Mouse (Mus musculus) myocyte (in vitro differentiated cells): ENCODE results near the gene Ldhal6b. TPM values are rescaled to one million over a fixed set of nuclear protein-coding genes. Genes with fewer than 3 reads are reported as not detected.

Source experiments
- H3K27me3 ChIP-seq: one replicate; pipeline ENCODE4 v1.6.1; 2011; ENCODE audit not compliant: control insufficient read depth, insufficient read depth, insufficient read length
- H3K36me3 ChIP-seq: one replicate; pipeline ENCODE4 v1.6.1; 2011; ENCODE audit not compliant: control insufficient read depth, insufficient read depth
- H3K4me2 ChIP-seq: one replicate; pipeline ENCODE4 v1.6.1; 2011; ENCODE audit warnings: low read depth, control low read depth
- H3K4me3 ChIP-seq: one replicate; pipeline ENCODE4 v1.5.1; 2011; ENCODE audit warnings: mild to moderate bottlenecking, control low read depth, moderate library complexity
- H3K79me2 ChIP-seq: one replicate; pipeline ENCODE4 v1.6.1; 2011; ENCODE audit not compliant: control insufficient read depth, insufficient read depth
- H3ac ChIP-seq: one replicate; pipeline ENCODE4 v1.6.1; 2011; ENCODE audit not compliant: control insufficient read depth, insufficient read length
- CEBPB ChIP-seq: IDR thresholded peaks from 2 replicates; pipeline ENCODE4 v1.6.1; 2011; ENCODE audit warnings: mild to moderate bottlenecking, moderate library complexity; ENCODE audit not compliant: poor library complexity, insufficient read depth, severe bottlenecking
- E2F4 ChIP-seq: IDR thresholded peaks from one replicate; pipeline ENCODE4 v1.6.1; 2011; ENCODE audit warnings: mild to moderate bottlenecking, control low read depth, moderate library complexity; ENCODE audit not compliant: insufficient read depth
- MAX ChIP-seq: IDR thresholded peaks from one replicate; pipeline ENCODE4 v1.6.1; 2011; ENCODE audit warnings: low read depth, mild to moderate bottlenecking, control low read depth
- MYOD1 ChIP-seq, 3 experiments: IDR thresholded peaks; one replicate each; pipeline ENCODE4 v1.6.1; 2011; ENCODE audit warnings: control low read depth in 2 of 3, low read depth in 2 of 3, mild to moderate bottlenecking in 2 of 3, moderate library complexity in 1 of 3; ENCODE audit not compliant: insufficient read length in 2 of 3, control insufficient read depth in 1 of 3
- MYOG ChIP-seq, 3 experiments: IDR thresholded peaks; one replicate each; pipeline ENCODE4 v1.6.1; 2011; ENCODE audit warnings: control low read depth in 2 of 3, low read depth in 2 of 3, mild to moderate bottlenecking in 2 of 3; ENCODE audit not compliant: insufficient read length in 2 of 3, control insufficient read depth in 1 of 3, insufficient read depth in 1 of 3
- POLR2A ChIP-seq: IDR thresholded peaks from one replicate; pipeline ENCODE4 v1.6.1; 2011; ENCODE audit warnings: low read depth, mild to moderate bottlenecking, control low read depth, moderate library complexity; ENCODE audit not compliant: insufficient read length
- POLR2AphosphoS2 ChIP-seq: IDR thresholded peaks from one replicate; pipeline ENCODE4 v1.6.1; 2011; ENCODE audit warnings: low read depth, control low read depth; ENCODE audit not compliant: insufficient read length
- REST ChIP-seq: IDR thresholded peaks from one replicate; pipeline ENCODE4 v1.6.1; 2011; ENCODE audit warnings: mild to moderate bottlenecking, control low read depth, moderate library complexity; ENCODE audit not compliant: insufficient read depth, insufficient read length
- SRF ChIP-seq: IDR thresholded peaks from one replicate; pipeline ENCODE4 v1.6.1; 2011; ENCODE audit warnings: low read depth; ENCODE audit not compliant: control insufficient read depth, insufficient read length
- TCF12 ChIP-seq: IDR thresholded peaks from one replicate; pipeline ENCODE4 v1.6.1; 2011; ENCODE audit warnings: mild to moderate bottlenecking, control low read depth; ENCODE audit not compliant: poor library complexity, insufficient read depth, severe bottlenecking
- TCF3 ChIP-seq: IDR thresholded peaks from one replicate; pipeline ENCODE4 v1.6.1; 2011; ENCODE audit warnings: low read depth, control low read depth; ENCODE audit not compliant: insufficient read length
- USF1 ChIP-seq: IDR thresholded peaks from one replicate; pipeline ENCODE4 v1.6.1; 2011; ENCODE audit warnings: low read depth, mild to moderate bottlenecking, control low read depth, moderate library complexity
- polyA plus RNA-seq: library from polyadenylated mRNA; unstranded; fragments of >200 nt; fragmentation: generic; extraction: Trizol; gene quantifications from one replicate; pipeline ENCODE4 v1.2.1, GENCODE M21; 2012; ENCODE audit warnings: missing spikeins

Ldhal6b gene
- polyA plus RNA-seq, 1 experiment, result 0.06 TPM

DNA sequence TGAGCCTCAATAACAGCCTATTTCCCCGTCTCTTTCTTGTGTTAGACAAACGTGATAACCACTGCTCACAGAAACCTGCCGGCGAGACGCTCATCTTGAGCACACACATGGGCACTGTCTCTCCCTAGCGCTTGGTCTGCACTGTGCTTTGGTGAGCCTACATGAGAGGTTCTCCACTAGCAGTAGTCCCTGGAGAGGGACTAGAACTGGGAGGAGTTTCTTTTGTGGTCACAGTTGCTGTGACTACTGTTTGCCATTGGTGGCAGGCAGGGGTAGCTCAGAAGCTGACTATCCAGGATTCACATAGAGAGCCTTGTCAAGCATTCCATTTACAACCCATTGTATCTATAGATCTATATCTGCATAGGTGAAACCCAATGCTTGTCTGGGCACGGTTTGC is 5.8 kb downstream of the Ldhal6b start:
- TF ChIP-seq POLR2AphosphoS2 (no peak), POLR2A (no peak)
- no peak overlapping the region for H3ac ChIP-seq
- no peaks in the 10 kb centered on the region for H3K27me3 ChIP-seq
- H3K4me2 ChIP-seq, result no peak overlapping the region
- no peaks in the 10 kb centered on the region for H3K79me2 ChIP-seq
- H3K36me3 ChIP-seq, result no peaks in the 10 kb centered on the region
- H3K4me3 ChIP-seq, result no peak overlapping the region

DNA sequence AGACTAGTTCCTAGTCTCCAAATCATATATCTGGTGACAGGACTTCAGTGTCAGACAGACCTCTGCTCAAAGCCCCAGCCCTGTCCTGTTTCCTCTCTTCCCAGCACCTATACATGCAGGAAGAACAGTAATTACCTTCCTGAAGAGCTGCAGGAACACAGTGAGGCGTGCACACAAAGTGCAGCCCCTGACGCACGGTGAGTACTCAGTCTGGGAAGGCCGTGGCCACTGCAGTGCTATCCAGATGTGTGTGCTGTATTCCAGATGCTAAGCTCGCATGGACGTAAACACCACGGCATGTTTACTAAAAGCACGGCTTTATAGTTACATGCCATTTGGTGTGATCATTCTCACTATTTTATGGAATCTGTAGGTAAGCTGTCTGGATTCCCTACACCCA is 6.3 kb downstream of the Ldhal6b start:
- H3K4me3 ChIP-seq, result no peak overlapping the region
- H3K4me2 ChIP-seq, result no peak overlapping the region
- no peaks in the 10 kb centered on the region for H3K27me3 ChIP-seq
- H3K36me3 ChIP-seq, result no peaks in the 10 kb centered on the region
- H3ac ChIP-seq, result no peak overlapping the region
- TF ChIP-seq MYOD1 (IDR thresholded peaks at IDR 0.05; ENCODE audit: control insufficient read depth in 1 of 3, insufficient read length in 2 of 3, low read depth in 2 of 3), result no peak
- no peak for TF ChIP-seq USF1
- no peak for TF ChIP-seq MYOG (IDR thresholded peaks at IDR 0.05; ENCODE audit: control insufficient read depth in 1 of 3, insufficient read depth in 1 of 3, insufficient read length in 2 of 3, low read depth in 2 of 3)
- TF ChIP-seq REST, result no peak
- TF ChIP-seq POLR2A, result no peak
- TF ChIP-seq CEBPB, result no peak
- TF ChIP-seq E2F4, result no peak
- TF ChIP-seq TCF12, result no peak
- TF ChIP-seq MAX, result no peak
- no peak for TF ChIP-seq POLR2AphosphoS2
- TF ChIP-seq TCF3, result no peak
- no peak for TF ChIP-seq SRF
- H3K79me2 ChIP-seq, result no peaks in the 10 kb centered on the region

DNA sequence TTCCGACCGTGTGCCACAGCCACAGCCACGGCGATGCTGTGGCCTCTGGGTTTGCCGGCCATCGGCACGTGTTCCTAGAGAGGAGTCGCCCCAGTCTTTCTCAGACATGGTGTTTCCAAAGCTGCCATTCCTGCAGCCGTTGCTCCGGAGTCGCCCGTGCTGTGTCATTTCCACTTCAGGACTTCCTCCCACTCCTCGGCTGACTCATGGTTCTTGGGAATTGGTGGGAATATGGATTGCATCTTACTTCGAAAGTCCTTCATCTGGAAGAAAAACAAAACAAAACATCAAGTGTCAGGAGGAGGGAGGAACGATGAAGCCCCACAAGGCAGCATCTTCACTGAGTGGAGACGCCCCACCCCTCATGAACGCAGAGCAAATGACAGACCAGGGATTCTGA is 7.4 kb downstream of the Ldhal6b start:
- Histone ChIP-seq H3K4me3 (no peak overlapping the region), H3ac (no peak overlapping the region), H3K27me3 (no peaks in the 10 kb centered on the region), H3K4me2 (no peak overlapping the region), H3K36me3 (no peaks in the 10 kb centered on the region), H3K79me2 (no peaks in the 10 kb centered on the region)
- TF ChIP-seq POLR2A, result no peak

DNA sequence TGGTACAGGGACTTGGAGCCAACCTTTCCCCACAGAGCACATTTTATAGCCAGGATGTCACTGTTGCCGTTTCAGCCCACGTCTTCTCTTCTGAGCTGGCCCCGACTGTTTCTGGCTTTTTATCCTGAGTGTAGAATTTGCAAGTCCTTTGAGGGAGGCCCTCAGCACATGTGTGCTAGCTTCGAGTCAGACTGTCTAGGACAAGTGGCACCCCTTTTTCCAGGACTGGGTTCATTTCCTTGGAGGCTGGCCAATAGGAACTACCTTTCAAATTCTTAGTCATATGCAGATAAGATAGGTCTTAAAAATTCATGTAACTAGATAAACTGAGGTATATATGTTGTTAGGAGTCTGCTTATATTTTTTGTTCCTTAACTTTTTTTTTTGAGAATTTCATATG is 8.2 kb downstream of the Ldhal6b start:
- H3K36me3 ChIP-seq, result no peaks in the 10 kb centered on the region
- H3K27me3 ChIP-seq, result no peaks in the 10 kb centered on the region
- H3K79me2 ChIP-seq, result no peaks in the 10 kb centered on the region
- no peak overlapping the region for H3K4me3 ChIP-seq
- no peak overlapping the region for H3ac ChIP-seq
- no peak overlapping the region for H3K4me2 ChIP-seq
- TF ChIP-seq TCF3, result no peak
- TF ChIP-seq POLR2AphosphoS2, result no peak
- no peak for TF ChIP-seq TCF12
- TF ChIP-seq POLR2A, result no peak
- no peak for TF ChIP-seq SRF
- TF ChIP-seq REST, result no peak
- no peak for TF ChIP-seq MAX
- no peak for TF ChIP-seq USF1
- no peak for TF ChIP-seq MYOD1 (IDR thresholded peaks at IDR 0.05; ENCODE audit: control insufficient read depth in 1 of 3, insufficient read length in 2 of 3, low read depth in 2 of 3)
- TF ChIP-seq CEBPB, result no peak
- no peak for TF ChIP-seq E2F4
- TF ChIP-seq MYOG (IDR thresholded peaks at IDR 0.05; ENCODE audit: control insufficient read depth in 1 of 3, insufficient read depth in 1 of 3, insufficient read length in 2 of 3, low read depth in 2 of 3), result no peak

DNA sequence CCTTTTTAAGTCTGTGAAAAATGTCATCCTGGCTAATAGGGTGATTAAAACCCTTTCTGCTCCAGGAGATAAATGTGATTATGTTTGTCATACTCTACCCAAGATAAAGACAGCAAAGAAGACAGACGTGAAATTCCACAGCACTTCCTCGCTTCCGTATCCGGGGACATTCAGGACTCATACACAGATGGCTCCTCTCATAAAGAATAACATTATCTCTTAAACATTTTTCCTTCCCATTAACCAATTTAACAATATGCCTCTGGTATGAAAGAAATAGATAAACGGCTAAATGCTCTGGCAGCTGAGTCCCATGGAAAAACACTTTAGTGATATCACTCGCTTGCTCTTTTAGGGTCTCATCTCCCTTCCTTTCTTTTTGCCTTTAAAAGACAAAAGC is 11.5 kb downstream of the Ldhal6b start:
- H3ac ChIP-seq, result no peak overlapping the region
- H3K4me3 ChIP-seq, result no peak overlapping the region
- H3K79me2 ChIP-seq, result no peaks in the 10 kb centered on the region
- peak overlapping the region; percentile 20 for H3K4me2 ChIP-seq
- H3K36me3 ChIP-seq, result no peaks in the 10 kb centered on the region
- peaks cover 4% of the 10 kb centered on the region for H3K27me3 ChIP-seq
- TF ChIP-seq E2F4, result no peak
- no peak for TF ChIP-seq POLR2A
- no peak for TF ChIP-seq USF1
- TF ChIP-seq MAX, result no peak
- no peak for TF ChIP-seq MYOD1 (IDR thresholded peaks at IDR 0.05; ENCODE audit: control insufficient read depth in 1 of 3, insufficient read length in 2 of 3, low read depth in 2 of 3)

DNA sequence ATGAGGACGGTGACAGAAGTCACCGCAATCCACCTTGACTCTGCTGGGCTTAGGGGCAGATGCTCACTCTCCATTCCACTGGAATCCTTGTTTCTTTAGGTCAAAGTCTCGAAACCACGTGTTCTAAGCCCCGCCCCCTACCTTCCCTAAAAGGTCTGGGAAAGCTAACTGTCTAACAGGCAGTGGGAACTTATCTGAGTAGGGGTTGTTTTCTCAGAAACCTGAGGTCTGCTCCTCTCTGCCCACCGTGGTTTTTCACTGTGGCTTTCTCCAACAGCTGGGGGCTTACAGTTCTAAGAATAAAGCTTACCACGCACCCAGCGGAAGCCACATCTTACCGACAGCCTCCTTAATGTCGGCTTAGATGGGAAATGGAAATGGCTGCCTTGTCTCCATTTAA is 12.0 kb downstream of the Ldhal6b start:
- no peaks in the 10 kb centered on the region for H3K36me3 ChIP-seq
- peak overlapping the region; percentile 20 for H3K4me2 ChIP-seq
- H3K4me3 ChIP-seq, result no peak overlapping the region

More for the DNA sequence above, 12.0 kb downstream of the Ldhal6b start:
- no peaks in the 10 kb centered on the region for H3K79me2 ChIP-seq
- H3ac ChIP-seq, result no peak overlapping the region
- TF ChIP-seq MYOG (IDR thresholded peaks at IDR 0.05; ENCODE audit: control insufficient read depth in 1 of 3, insufficient read depth in 1 of 3, insufficient read length in 2 of 3, low read depth in 2 of 3), result peak in 1 of 3 experiments; percentile 47
- TF ChIP-seq TCF12, result peak; percentile 12
- TF ChIP-seq MYOD1 (IDR thresholded peaks at IDR 0.05; ENCODE audit: control insufficient read depth in 1 of 3, insufficient read length in 2 of 3, low read depth in 2 of 3), result peak in 1 of 3 experiments; percentile 14
- no peak for TF ChIP-seq SRF
- H3K27me3 ChIP-seq, result peaks cover 4% of the 10 kb centered on the region
